Mouse (Mus musculus) heart, postnatal 0 days (tissue): ENCODE results near the gene Papola.

Experiments
- CTCF ChIP-seq: IDR thresholded peaks from 2 replicates; pipeline ENCODE4 v1.5.1; 2016; ENCODE audit warnings: antibody characterized with exemption, control low read depth, low read depth
- EP300 ChIP-seq: IDR thresholded peaks from 2 replicates; pipeline ENCODE4 v1.6.1; 2016; ENCODE audit warnings: antibody characterized with exemption, low read depth

- no peak for TF ChIP-seq CTCF
- no peak for TF ChIP-seq EP300
These were observed 73.6 kb downstream of the Papola start for GRCm38 (mm10) chr12:105857902-105858640.
